Mouse (Mus musculus) lung, embryonic 16.5 days (tissue): ENCODE measurements around the gene Hist2h3c1. TPM values are rescaled to one million over a fixed set of nuclear protein-coding genes. Genes with fewer than 3 reads are reported as not detected.
"Not testable (repeated sequence)": the region's sequence is repeated elsewhere in the genome, so short reads cannot be mapped to it uniquely, and the experiment has no call there.

Experiments used
- ATAC-seq: fragments of 200-750 bp; cut with Nextera tagmentation; 2 replicates; pipeline ENCODE4 v1.8.0; 2017; ENCODE audit warnings: low read depth, mild to moderate bottlenecking, moderate library complexity
- H3K27ac ChIP-seq: fragments of 300-500 bp; sonication (generic); 2 replicates; pipeline ENCODE4 v1.5.1; 2014; ENCODE audit warnings: mild to moderate bottlenecking, control low read depth, low read length
- H3K27me3 ChIP-seq: fragments of 300-500 bp; sonication (generic); 2 replicates; pipeline ENCODE4 v1.6.1; 2014; ENCODE audit warnings: low read depth, low read length, mixed read lengths; ENCODE audit not compliant: control insufficient read depth, insufficient read depth
- H3K36me3 ChIP-seq: fragments of 300-500 bp; sonication (generic); 2 replicates; pipeline ENCODE4 v1.6.1; 2014; ENCODE audit warnings: low read length; ENCODE audit not compliant: control insufficient read depth, insufficient read depth
- H3K4me1 ChIP-seq: fragments of 300-500 bp; sonication (generic); replicated peaks from 2 replicates; pipeline ENCODE4 v1.6.1; 2014; ENCODE audit warnings: low read length, mixed read lengths; ENCODE audit not compliant: control insufficient read depth, insufficient read depth
- H3K4me2 ChIP-seq: fragments of 300-500 bp; sonication (generic); 2 replicates; pipeline ENCODE4 v1.6.1; 2014; ENCODE audit warnings: low read depth, low read length, control low read depth
- H3K4me3 ChIP-seq: fragments of 300-500 bp; sonication (generic); 2 replicates; pipeline ENCODE4 v1.5.1; 2014; ENCODE audit warnings: mild to moderate bottlenecking, low read length, control low read depth
- H3K9ac ChIP-seq: fragments of 300-500 bp; sonication (generic); 2 replicates; pipeline ENCODE4 v1.6.1; 2014; ENCODE audit warnings: low read length, control low read depth
- H3K9me3 ChIP-seq: fragments of 300-500 bp; sonication (generic); 2 replicates; pipeline ENCODE4 v1.6.1; 2016; ENCODE audit warnings: low read length; ENCODE audit not compliant: control insufficient read depth
- WGBS: fragments of 180-500 bp; shearing (Covaris S2); extraction: QIAGEN DNeasy Blood & Tissue Kit; methylation state at CpG from one replicate; pipeline ENCODE4 v1.1.7; 2014; 5-methylcytosine and 5-hydroxymethylcytosine counted together
- polyA plus RNA-seq: library from polyadenylated mRNA; unstranded; fragments of >200 nt; fragmentation: Nextera tagmentation; extraction: Ambion mirVana; gene quantifications from 2 replicates; pipeline ENCODE4 v1.2.1, GENCODE M21; 2015

Gene Hist2h3c1
- polyA plus RNA-seq, 1 experiment from 2014 or later = 2.3 TPM

- H3K4me3 ChIP-seq = peak within 1 kb of the TSS; percentile 63
- no peaks in the 10 kb centered on the region for H3K27me3 ChIP-seq
- WGBS = under 1% methylated on average over 40 of the region's 40 CpGs
- H3K36me3 ChIP-seq = no peaks in the 10 kb centered on the region
- H3K27ac ChIP-seq = peak within 1 kb of the TSS; percentile 97
- peak; percentile 90 for ATAC-seq
- no peaks in the 10 kb centered on the region for H3K9me3 ChIP-seq
- peak within 1 kb of the TSS; percentile 82 for H3K9ac ChIP-seq
- peaks cover 12% of the 10 kb centered on the region for H3K4me1 ChIP-seq
- H3K4me2 ChIP-seq = peak within 1 kb of the TSS; percentile 84
Observed at GRCm38 (mm10) chr3:96262979-96263550, 16.6 kb downstream of the Hist2h3c1 start, which contains the start of gene Hist2h4. TSS of gene Hist2h4 (minus strand) at chr3:96263311.

- Histone ChIP-seq H3K27ac (peak overlapping the region; percentile 97), H3K9ac (peak overlapping the region; percentile 80), H3K4me2 (peak overlapping the region; percentile 84), H3K9me3 (no peaks in the 10 kb centered on the region), H3K36me3 (no peaks in the 10 kb centered on the region), H3K4me1 (peaks cover 12% of the 10 kb centered on the region), H3K4me3 (peak overlapping the region; percentile 63), H3K27me3 (no peaks in the 10 kb centered on the region)
- peak; percentile 46; the same call in 1 of the 2 replicates for ATAC-seq
- WGBS = 2% methylated on average over 27 of the region's 27 CpGs
Observed at GRCm38 (mm10) chr3:96263558-96264403, 17.3 kb downstream of the Hist2h3c1 start.

GRCm38 (mm10) chr3:96264404-96264949 is 18.0 kb downstream of the Hist2h3c1 start:
- H3K9ac ChIP-seq = peak overlapping the region; percentile 80
- 68% methylated on average over 7 of the region's 7 CpGs for WGBS

GRCm38 (mm10) chr3:96266132-96266710 is 19.7 kb downstream of the Hist2h3c1 start:
- Histone ChIP-seq H3K4me2 (no peak overlapping the region), H3K4me1 (peaks cover 16% of the 10 kb centered on the region), H3K4me3 (no peak overlapping the region), H3K36me3 (no peaks in the 10 kb centered on the region), H3K27ac (no peak overlapping the region), H3K9me3 (no peaks in the 10 kb centered on the region), H3K9ac (no peak overlapping the region), H3K27me3 (no peaks in the 10 kb centered on the region)
- no peak for ATAC-seq
- 74% methylated on average over 8 of the region's 8 CpGs for WGBS

More at GRCm38 (mm10) chr3:96264404-96264949, 18.0 kb downstream of the Hist2h3c1 start:
- Histone ChIP-seq H3K4me2 (peak overlapping the region; percentile 84), H3K4me1 (peaks cover 12% of the 10 kb centered on the region), H3K9me3 (no peaks in the 10 kb centered on the region), H3K4me3 (peak overlapping the region; percentile 63), H3K36me3 (no peaks in the 10 kb centered on the region), H3K27ac (peak overlapping the region; percentile 97), H3K27me3 (no peaks in the 10 kb centered on the region)
- no peak for ATAC-seq

- Histone ChIP-seq H3K4me3 (no peak overlapping the region), H3K27ac (peak overlapping the region; percentile 92), H3K27me3 (no peaks in the 10 kb centered on the region), H3K4me1 (peaks cover 11% of the 10 kb centered on the region), H3K4me2 (peak overlapping the region; percentile 55), H3K9ac (peak overlapping the region; percentile 40), H3K9me3 (no peaks in the 10 kb centered on the region), H3K36me3 (no peaks in the 10 kb centered on the region)
- ATAC-seq = no peak
- WGBS = 68% methylated on average over 4 of the region's 4 CpGs
Observed at GRCm38 (mm10) chr3:96267541-96267940, 21.1 kb downstream of the Hist2h3c1 start.

- H3K27me3 ChIP-seq = no peaks in the 10 kb centered on the region
- H3K9ac ChIP-seq = peak within 1 kb of the TSS; percentile 72
- peak within 1 kb of the TSS; percentile 91 for H3K4me2 ChIP-seq
- peak; percentile 66 for ATAC-seq
- peak within 1 kb of the TSS; percentile 64 for H3K4me3 ChIP-seq
- WGBS = 12% methylated on average over 30 of the region's 30 CpGs
- H3K27ac ChIP-seq = peak within 1 kb of the TSS; percentile 99
- peaks cover 11% of the 10 kb centered on the region for H3K4me1 ChIP-seq
- no peaks in the 10 kb centered on the region for H3K9me3 ChIP-seq
- H3K36me3 ChIP-seq = no peaks in the 10 kb centered on the region
Observed at GRCm38 (mm10) chr3:96268051-96268775, 21.7 kb downstream of the Hist2h3c1 start, which contains the start of gene Hist2h3b. TSS of gene Hist2h3b (plus strand) at chr3:96268654.

GRCm38 (mm10) chr3:96268776-96269378 is 22.4 kb downstream of the Hist2h3c1 start:
- H3K4me3 ChIP-seq = peak overlapping the region; percentile 64
- H3K9ac ChIP-seq = peak overlapping the region; percentile 72
- ATAC-seq = peak; percentile 20
- H3K9me3 ChIP-seq, H3K27me3 ChIP-seq, H3K36me3 ChIP-seq: not testable (repeated sequence)
- H3K27ac ChIP-seq = peak overlapping the region; percentile 99
- peak overlapping the region; percentile 71 for H3K4me2 ChIP-seq
- WGBS = 0% methylated on average over 10 of the region's 44 CpGs
- H3K4me1 ChIP-seq = peaks cover 11% of the 10 kb centered on the region
